Mouse (Mus musculus) layer of hippocampus, adult 8-10 months (tissue): ENCODE measurements at regions not wholly inside any gene's neighbourhood (a gene's known extent, or its start where the extent isn't known, plus 50 kb on each side); places are given as distances from the start of the nearest gene placed in this dataset.

Source experiments
- DNase-seq, 2 experiments: peaks; one replicate each; pipeline ENCODE4 v3.0.0; 2022; ENCODE audit warnings: low spot score in 2 of 2

- no peak for DNase-seq
Measured at GRCm38 (mm10) chr19:30427484-30427883, 122.0 kb downstream of the Dkk1 start.

GRCm38 (mm10) chr19:30433141-30433540 is 116.3 kb downstream of the Dkk1 start:
- no peak for DNase-seq

DNA sequence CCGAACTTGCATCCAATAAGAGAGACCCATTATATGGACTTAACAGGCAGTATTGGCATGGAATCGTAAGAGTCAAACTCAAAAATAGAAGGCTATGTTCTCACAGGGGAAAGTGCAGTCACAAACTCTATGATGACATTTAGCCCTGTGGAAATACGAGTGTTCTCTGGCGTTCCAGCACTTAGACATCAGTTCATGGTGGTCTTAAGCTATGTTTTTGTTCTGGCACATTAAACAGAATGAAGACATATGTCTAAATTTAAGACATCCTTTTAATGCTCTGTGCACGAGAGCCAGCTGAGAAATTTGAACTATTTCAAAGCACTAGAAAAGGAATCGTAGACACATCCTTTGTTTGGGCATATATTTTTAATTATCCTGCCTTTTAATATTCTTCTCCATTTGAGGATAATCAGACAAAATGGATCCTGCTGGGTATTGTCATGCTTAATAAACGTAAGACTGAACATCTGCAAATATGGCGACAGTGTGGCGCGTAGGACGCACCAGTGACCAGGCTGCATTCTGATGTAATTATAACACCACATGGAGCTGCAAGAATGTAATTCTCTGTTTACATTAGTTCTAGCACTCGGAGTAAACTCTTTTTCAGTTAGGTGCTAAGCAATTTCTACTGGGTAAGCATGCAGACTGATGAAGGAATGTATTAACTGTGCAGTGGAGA is 114.3 kb downstream of the Dkk1 start:
- no peak for DNase-seq

DNA sequence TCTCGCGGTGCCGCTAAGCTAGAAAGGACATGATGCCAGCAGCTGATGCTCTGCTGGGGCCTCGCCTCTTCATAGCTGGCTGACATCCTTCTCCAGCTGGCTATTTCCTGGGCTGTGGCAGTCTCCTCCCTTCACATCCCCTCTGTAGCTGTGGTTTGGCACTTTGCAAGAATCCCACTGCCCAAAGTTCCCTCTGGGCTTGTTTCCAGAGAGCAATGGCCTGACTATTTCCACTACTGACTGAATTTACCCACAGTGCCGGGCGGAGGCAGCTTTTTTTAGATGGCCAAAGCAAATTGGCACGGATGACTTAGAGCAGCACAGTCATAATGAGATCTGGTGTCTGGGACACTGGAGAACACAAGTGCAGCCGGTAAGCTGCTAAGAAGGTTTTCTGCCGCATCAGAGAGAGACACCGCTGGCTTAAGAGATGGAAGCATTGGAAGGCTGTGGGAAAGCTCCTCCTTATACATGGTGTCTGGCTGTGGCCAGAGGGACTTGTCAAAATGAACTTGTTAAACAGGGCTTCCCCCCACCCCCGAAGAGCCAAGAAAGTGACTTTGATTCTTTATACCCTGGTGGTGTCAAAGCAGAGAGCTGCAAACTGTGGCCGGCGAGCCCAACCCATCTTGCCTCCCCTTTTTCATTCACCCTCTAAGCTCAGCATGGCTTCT is 98.5 kb downstream of the Dkk1 start:
- no peak for DNase-seq

GRCm38 (mm10) chr19:30451543-30451920 is 97.9 kb downstream of the Dkk1 start:
- no peak for DNase-seq

GRCm38 (mm10) chr19:30452671-30453070 is 96.8 kb downstream of the Dkk1 start:
- no peak for DNase-seq

- DNase-seq = no peak
Measured at GRCm38 (mm10) chr19:30483436-30483835, 66.0 kb downstream of the Dkk1 start.

DNA sequence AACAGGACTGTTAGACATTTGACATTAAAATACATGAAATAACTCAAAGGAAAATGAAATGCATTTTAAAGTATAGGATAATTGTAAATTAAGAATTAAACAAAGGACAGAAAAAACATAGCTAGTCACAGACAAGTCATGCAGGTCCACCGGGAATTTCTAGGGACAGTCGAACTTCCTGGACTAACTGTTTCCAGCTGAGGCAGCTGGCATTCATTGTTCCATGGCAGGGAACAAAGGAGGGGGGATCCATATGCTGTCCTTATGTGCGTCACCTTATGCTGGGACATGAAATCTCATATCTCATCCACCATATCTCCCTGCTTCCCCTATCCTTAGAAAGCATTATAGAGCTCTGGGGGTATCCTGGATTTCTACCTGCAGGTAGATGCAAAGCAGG is 59.7 kb downstream of the Dkk1 start:
- no peak for DNase-seq

GRCm38 (mm10) chr19:30490916-30491315 is 58.5 kb downstream of the Dkk1 start:
- no peak for DNase-seq
